Mouse (Mus musculus) cerebellum, adult 9-10 months (tissue): ENCODE measurements at regions not wholly inside any gene's neighbourhood (a gene's known extent, or its start where the extent isn't known, plus 50 kb on each side); places are given as distances from the start of the nearest gene placed in this dataset.
"Not testable (repeated sequence)": the region's sequence is repeated elsewhere in the genome, so short reads cannot be mapped to it uniquely, and the experiment has no call there.

ENCODE experiments used
- DNase-seq: peaks from one replicate; pipeline ENCODE4 v3.0.0; 2022

DNA sequence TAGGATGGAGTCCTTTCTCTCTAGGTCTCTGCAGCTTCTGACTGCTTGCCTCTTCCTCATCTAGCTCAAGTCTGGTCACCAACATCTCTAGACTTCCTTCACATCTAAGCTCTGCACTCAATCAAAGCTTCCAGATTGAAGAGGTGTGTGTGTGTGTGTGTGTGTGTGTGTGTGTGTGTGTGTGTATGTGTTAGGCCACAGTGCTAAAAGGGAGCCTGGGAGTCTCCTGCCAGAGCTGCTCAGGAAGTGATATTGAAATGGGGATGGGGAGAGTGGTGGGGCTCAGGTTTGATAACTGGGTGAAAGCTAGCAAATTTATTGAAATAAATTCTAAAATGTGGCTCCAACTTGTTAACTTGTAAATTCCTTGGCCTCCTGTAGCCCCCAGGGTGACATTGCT, 73.3 kb downstream of the Gm31371 start:
- DNase-seq: not testable (repeated sequence)

GRCm38 (mm10) chr8:19979536-19980345, 76.5 kb downstream of the Gm31371 start:
- DNase-seq: peak; percentile 63

DNA sequence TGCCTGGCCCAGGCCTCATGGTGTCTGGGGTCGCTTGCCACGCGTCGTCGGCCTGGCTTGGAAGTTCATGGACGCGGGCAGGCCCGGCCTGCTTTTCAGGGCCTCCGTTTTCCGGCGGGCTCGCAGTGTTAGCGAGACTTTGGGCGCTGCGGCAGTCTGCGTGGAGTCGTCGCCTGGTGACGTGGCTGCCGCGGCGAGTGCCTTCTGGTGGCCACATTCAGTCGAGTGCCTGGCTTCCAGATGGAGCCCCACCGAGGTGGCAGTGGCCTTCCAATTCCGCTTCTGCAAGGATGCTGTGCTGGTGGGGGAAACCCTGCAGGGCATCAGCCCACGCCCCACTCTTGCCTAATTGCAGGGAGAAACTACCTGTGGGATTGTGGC, 77.1 kb downstream of the Gm31371 start:
- peak; percentile 10 for DNase-seq

DNA sequence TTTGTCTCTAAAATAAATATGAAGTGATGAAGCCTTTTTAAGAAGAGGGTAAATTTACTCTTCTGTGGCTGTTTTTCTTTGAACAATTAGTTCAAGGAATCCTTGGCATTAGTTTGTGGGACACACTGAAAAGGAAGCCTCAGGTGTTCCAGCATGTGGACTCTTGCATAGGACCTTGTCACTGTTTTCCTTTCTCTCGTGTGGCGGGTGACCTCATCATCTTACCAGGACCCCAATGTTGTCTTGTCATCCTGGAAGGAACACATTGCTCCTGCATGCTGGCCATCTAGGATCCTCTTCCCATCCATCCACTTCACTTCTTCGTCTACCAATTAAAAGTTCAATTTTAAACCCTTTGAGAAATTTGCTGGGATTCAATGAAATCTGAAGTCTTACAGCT, 104.9 kb downstream of the Gm31371 start:
- not testable (repeated sequence) for DNase-seq

DNA sequence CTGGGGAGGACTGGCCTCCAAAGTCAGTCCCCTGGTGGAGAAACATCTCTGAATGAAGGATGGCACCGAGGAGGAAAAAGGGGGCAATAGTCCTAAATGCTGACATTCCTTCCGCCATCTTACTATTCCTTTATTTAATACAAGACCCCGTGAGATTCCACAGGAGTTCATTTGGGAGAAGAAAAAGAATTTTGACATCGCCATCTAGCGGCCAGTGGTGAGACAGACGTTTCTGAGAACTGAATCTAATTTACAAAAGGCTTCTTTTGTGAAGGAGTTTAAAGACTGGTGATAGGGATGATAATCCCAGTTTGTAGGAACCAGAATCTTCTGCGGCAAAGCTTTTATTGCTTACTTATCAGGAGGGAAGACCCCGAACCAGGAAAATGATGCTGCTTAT, 107.8 kb downstream of the Gm31371 start:
- DNase-seq: not testable (repeated sequence)

DNA sequence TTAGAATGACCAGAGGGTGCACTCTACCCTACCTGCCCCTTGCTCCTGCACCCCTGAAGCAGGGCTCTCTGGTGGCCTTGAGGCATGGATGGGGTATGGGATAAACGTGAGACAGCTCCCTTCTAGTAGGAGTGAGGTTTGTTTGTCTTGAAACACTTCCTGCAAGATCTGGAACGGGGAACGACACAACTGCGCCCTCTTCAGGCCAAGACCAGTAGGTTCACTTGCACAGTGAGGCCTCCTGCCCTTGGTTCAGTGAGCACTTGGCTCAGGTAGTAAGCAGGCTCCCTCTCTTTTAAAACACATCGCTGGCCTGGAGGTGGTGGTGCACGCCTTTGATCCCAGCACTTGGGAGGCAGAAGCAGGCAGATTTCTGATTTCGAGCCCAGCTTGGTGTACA, 110.1 kb downstream of the Gm31371 start:
- DNase-seq: not testable (repeated sequence)

- DNase-seq: not testable (repeated sequence)
Observed at GRCm38 (mm10) chr8:20014451-20015130, 111.4 kb downstream of the Gm31371 start.

DNA sequence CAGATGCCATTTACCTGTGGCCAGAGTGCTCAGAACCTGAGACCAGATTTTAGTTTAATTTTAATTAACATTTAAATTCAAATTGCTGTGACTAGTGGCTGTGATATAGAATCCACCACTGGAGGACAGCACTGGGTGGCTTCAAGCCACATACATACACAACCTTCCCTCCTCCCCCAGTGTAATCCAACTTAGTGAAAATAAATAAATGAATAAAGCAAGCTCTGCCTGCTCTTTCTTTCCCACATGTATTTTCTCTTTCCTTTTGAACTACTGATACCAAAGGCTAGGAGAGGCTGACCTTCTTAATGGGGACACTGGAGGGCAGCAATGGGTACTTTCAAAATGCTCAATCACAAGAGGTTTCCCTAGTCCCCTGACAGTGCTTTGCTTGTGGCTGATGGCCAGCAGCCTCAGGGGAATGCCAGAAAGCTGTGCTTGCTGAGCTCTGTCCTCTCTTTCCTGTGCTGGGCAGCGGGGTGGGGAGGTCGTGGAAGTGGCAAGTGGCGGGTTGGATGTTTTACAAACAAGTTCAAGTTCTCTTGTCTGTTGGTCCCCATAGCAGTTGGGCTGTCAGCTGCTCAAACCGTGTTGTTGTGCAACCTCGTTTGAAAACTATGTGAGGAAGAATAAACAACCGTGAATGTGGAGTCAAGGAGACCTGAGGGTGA, 112.4 kb downstream of the Gm31371 start:
- DNase-seq: not testable (repeated sequence)

DNA sequence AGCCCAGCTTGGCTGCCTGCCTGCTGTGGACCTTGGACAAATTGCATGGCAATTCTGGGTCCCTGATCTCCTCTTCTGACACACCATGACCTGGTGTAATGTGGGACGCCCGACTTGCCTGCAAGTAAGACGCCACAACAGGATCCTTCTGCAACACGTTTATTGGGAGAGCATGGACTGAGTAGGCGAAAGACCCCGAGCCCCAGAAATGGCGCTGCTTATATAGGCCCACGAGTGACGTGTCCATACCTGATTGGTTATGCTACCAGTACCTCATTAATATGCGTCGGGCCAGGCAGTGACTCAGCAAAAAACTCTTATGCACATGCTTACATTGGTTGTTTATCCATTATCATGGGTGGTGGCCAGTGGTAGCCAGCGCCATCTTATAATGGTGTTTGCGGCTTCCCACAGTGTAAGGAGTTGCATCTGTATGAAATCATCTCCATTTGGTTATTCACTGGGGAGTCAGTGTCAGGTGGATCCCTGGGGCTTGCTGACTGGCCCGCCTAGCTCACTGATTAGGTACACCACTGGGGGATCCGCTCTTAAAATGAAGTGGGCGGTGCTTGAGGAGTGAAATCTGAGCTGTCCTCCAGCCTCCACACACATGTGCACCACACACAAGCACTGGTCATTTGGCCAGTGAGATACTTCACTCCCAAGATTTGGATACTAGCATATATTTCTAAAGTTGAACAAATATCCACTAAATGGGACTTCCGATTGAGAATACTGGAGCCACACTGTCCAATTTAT, 113.1 kb downstream of the Gm31371 start:
- peak; percentile 39 for DNase-seq

- not testable (repeated sequence) for DNase-seq
Observed at GRCm38 (mm10) chr8:20025521-20025920, 122.3 kb downstream of the Gm31371 start.

DNA sequence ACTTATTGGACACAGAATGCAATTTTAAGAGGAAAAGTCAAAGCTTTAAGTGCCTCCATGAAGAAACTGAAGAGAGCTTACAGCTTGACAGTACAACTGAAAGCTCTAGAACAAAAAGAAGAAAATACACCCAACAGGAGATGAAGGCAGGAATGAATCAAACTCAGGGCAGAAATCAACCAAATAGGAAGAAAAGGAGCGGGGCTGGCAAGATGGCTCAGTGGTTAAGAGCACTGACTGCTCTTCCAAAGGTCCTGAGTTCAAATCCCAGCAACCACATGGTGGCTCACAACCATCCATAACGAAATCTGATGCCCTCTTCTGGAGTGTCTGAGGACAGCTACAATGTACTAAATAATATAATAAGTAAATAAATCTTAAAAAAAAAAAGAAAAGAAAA, 124.8 kb downstream of the Gm31371 start:
- not testable (repeated sequence) for DNase-seq

DNA sequence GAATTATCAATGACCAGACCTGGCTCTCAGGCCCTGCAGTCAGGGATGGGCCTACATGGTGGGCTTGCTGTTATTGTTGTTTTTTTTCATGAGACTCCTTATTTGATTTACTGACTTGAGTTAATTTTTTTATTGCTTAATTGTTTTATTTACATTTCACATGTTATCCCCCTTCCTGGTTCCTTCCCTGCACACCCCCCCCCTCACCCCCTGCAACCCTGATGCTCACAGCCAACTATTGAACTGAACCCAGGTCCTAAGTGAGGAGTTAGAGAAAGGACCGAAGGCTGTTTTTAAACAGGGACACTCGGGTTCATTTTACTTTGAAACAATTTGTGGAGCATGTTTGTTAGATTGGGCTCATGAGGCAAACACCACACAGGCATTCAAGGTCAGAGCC, 126.9 kb downstream of the Gm31371 start:
- not testable (repeated sequence) for DNase-seq

- not testable (repeated sequence) for DNase-seq
Observed at GRCm38 (mm10) chr8:20057626-20058025, 154.4 kb downstream of the Gm31371 start.

DNA sequence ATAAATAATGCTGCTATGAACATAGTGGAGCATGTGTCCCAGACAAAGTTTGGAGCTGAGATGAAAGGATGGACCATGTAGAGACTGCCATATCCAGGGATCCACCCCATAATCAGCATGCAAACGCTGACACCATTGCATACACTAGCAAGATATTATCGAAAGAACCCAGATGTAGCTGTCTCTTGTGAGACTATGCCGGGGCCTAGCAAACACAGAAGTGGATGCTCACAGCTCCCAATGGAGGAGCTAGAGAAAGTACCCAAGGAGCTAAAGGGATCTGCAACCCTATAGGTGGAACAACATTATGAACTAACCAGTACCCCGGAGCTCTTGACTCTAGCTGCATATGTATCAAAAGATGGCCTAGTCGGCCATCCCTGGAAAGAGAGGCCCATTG, 194.9 kb downstream of the Gm31371 start:
- not testable (repeated sequence) for DNase-seq

GRCm38 (mm10) chr8:20100241-20100640, 197.0 kb downstream of the Gm31371 start:
- DNase-seq: not testable (repeated sequence)

GRCm38 (mm10) chr8:20102374-20102773, 199.2 kb downstream of the Gm31371 start:
- not testable (repeated sequence) for DNase-seq

DNA sequence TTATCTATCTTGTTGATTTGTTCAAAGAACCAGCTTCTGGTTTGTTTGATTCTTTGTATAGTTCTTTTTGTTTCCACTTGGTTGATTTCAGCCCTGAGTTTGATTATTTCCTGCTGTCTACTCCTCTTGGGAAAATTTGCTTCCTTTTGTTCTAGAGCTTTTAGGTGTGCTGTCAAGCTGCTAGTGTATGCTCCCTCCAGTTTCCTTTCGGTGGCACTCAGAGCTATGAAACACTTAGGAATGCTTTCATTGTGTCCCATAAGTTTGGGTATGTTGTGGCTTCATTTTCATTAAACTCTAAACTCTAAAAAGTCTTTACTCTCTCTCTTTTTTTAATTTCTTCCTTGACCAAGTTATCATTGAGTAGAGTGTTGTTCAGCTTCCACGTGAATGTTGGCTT, 204.0 kb downstream of the Gm31371 start:
- not testable (repeated sequence) for DNase-seq

GRCm38 (mm10) chr8:20116785-20117184, 213.6 kb downstream of the Gm31371 start:
- DNase-seq: not testable (repeated sequence)

DNA sequence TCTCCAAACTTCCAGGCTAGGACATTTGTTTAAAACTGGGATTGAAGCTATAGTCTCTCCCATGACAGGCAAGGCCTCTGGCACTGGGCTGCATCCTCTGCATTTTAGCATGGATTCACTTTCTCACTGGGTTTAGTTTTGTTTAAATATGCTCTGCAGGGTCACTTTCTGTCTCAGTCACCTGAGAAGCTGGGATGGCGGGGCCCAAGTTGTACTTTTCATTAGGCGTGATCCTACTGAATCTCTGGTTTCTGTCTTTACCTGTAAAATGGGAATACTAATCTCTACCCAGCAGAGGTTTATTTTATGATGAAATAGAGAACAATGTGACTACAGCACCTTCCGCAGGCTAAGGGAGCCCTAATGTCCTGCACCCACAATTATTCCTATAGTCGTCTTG, 216.4 kb downstream of the Gm31371 start:
- DNase-seq: not testable (repeated sequence)

DNA sequence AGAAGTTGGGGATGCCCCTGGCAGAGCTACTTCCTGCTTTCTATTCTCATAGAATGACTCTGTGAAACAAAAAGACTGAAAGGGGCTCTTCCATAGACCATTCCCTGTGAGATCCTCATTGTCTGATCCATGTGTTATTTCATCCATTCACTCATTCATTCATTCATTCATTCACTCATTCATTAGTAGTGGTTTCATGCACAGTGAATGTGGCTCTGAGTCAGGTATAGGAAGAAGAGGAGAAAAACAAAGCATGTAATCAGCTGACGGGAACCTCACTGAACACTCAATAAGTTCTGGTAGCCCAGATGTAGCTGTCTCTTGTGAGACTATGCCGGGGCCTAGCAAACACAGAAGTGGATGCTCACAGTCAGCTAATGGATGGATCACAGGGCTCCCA, 217.0 kb downstream of the Gm31371 start:
- DNase-seq: not testable (repeated sequence)

DNA sequence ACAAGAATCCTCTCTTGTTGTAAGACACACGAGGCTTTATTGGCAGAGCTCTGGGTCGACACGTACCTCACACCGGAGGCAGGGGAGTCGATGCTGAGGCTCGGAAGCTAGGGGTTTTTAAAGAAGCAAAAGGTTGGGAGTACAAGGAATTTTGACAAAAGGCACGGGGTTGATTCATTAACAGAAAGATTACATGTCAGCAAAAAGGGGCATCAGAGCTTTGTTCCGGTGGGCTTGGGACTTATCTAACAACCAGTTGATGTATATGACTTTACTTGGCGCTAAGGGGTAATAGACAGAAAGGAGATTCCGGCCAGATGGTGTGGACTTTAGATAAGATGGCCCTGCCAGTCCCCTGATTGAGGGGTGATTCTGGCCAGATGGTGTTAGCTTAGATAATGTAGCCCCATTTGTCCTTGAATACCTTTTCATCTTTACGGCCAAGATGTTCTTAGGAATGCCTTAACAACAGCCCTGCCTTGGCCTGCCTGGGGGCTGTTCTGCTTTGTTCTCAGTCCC, 218.3 kb downstream of the Gm31371 start:
- DNase-seq: peak; percentile 60
